Mouse (Mus musculus) embryonic facial prominence, embryonic 10.5 days (tissue): Measurements from ENCODE around the gene Vmn2r24. TPM values are rescaled to one million over a fixed set of nuclear protein-coding genes. Genes with fewer than 3 reads are reported as not detected.
"Not testable (repeated sequence)": the region's sequence is repeated elsewhere in the genome, so short reads cannot be mapped to it uniquely, and the experiment has no call there.

ENCODE experiments used
- DNase-seq: peaks from one replicate; pipeline ENCODE4 v3.0.0-alpha.2; 2017; ENCODE audit warnings: low spot score
- H3K27ac ChIP-seq: fragments of 300-500 bp; sonication (generic); replicated peaks from 2 replicates; pipeline ENCODE4 v1.5.1; 2016; ENCODE audit warnings: mild to moderate bottlenecking
- H3K27me3 ChIP-seq: fragments of 300-500 bp; sonication (generic); replicated peaks from 2 replicates; pipeline ENCODE4 v1.6.1; 2016; ENCODE audit warnings: low read depth, mild to moderate bottlenecking; ENCODE audit not compliant: poor library complexity, severe bottlenecking
- H3K36me3 ChIP-seq: fragments of 300-500 bp; sonication (generic); replicated peaks from 2 replicates; pipeline ENCODE4 v1.6.1; 2016; ENCODE audit warnings: mild to moderate bottlenecking, moderate library complexity
- H3K4me1 ChIP-seq: fragments of 300-500 bp; sonication (generic); 2 replicates; pipeline ENCODE4 v1.6.1; 2016
- H3K4me3 ChIP-seq: fragments of 300-500 bp; sonication (generic); 2 replicates; pipeline ENCODE4 v1.5.1; 2016; ENCODE audit warnings: mild to moderate bottlenecking, moderate library complexity
- H3K9me3 ChIP-seq: fragments of 300-500 bp; sonication (generic); 2 replicates; pipeline ENCODE4 v1.6.1; 2016; ENCODE audit warnings: mild to moderate bottlenecking
- WGBS: fragments of 180-500 bp; shearing (Covaris S2); methylation state at CpG from one replicate; pipeline ENCODE4 v1.1.7; 2016; 5-methylcytosine and 5-hydroxymethylcytosine counted together
- polyA plus RNA-seq: library from polyadenylated mRNA; unstranded; fragments of >200 nt; fragmentation: Nextera tagmentation; extraction: Ambion mirVana; gene quantifications from 2 replicates; pipeline ENCODE4 v1.2.1, GENCODE M21; 2016

Gene Vmn2r24
- polyA plus RNA-seq, result not detected in 2 replicates

GRCm38 (mm10) chr6:123778579-123778978, at the start of gene Vmn2r24:
Vmn2r24 (plus strand) TSS chr6:123778879.
- H3K4me3 ChIP-seq, result no peak within 1 kb of the TSS
- H3K27me3 ChIP-seq, result no peaks in the 10 kb centered on the region
- no peak within 1 kb of the TSS for H3K27ac ChIP-seq
- H3K36me3 ChIP-seq, result no peaks in the 10 kb centered on the region
- 76% methylated on average over 1 of the region's 1 CpGs for WGBS
- H3K4me1 ChIP-seq, result no peaks in the 10 kb centered on the region
- no peaks in the 10 kb centered on the region for H3K9me3 ChIP-seq
- DNase-seq, result no peak

DNA sequence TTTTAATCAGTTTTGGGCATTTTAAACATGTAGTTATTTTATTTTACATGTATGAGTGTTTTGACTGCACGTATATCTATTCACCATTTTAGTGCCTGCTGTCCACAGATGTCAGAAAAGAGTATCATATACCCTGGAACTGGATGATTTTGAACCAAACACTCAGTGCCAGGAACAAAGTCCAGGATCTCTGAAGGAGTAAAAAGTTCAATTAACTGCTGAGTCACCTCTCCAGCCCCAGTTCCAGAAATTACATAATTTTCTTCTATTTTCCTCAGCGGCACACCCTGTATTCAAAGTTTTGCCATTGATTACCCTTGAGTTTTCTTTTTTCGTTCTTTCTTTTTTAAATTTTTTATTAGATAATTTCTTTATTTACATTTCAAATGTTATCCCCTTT, 8.6 kb upstream of the Vmn2r24 start:
- no peak overlapping the region for H3K4me3 ChIP-seq
- H3K36me3 ChIP-seq, result no peaks in the 10 kb centered on the region
- H3K27ac ChIP-seq, result no peak overlapping the region
- no peaks in the 10 kb centered on the region for H3K9me3 ChIP-seq
- no peaks in the 10 kb centered on the region for H3K4me1 ChIP-seq
- no peak for DNase-seq
- H3K27me3 ChIP-seq, result no peaks in the 10 kb centered on the region
- WGBS, result 88% methylated on average over 3 of the region's 3 CpGs

- Histone ChIP-seq H3K4me1 (no peaks in the 10 kb centered on the region), H3K9me3 (no peaks in the 10 kb centered on the region), H3K36me3 (no peaks in the 10 kb centered on the region), H3K4me3 (no peak overlapping the region), H3K27ac (no peak overlapping the region), H3K27me3 (no peaks in the 10 kb centered on the region)
- no peak for DNase-seq
- WGBS, result 70% methylated on average over 2 of the region's 2 CpGs
Measured at GRCm38 (mm10) chr6:123784857-123785256, 6.2 kb downstream of the Vmn2r24 start.

GRCm38 (mm10) chr6:123793746-123794145, 15.1 kb downstream of the Vmn2r24 start:
- Histone ChIP-seq H3K4me3 (no peak overlapping the region), H3K9me3 (0 out of 2 replicates have a peak, but pooled peaks cover 3% of the 10 kb centered on the region), H3K36me3 (no peaks in the 10 kb centered on the region), H3K27me3 (no peaks in the 10 kb centered on the region), H3K4me1 (no peaks in the 10 kb centered on the region), H3K27ac (no peak overlapping the region)
- WGBS, result 28% methylated on average over 9 of the region's 9 CpGs
- no peak for DNase-seq

- not testable (repeated sequence) for H3K36me3 ChIP-seq, H3K4me1 ChIP-seq, DNase-seq, H3K27me3 ChIP-seq, H3K27ac ChIP-seq, H3K4me3 ChIP-seq, H3K9me3 ChIP-seq
Measured at GRCm38 (mm10) chr6:123810291-123810690, 31.6 kb downstream of the Vmn2r24 start.

DNA sequence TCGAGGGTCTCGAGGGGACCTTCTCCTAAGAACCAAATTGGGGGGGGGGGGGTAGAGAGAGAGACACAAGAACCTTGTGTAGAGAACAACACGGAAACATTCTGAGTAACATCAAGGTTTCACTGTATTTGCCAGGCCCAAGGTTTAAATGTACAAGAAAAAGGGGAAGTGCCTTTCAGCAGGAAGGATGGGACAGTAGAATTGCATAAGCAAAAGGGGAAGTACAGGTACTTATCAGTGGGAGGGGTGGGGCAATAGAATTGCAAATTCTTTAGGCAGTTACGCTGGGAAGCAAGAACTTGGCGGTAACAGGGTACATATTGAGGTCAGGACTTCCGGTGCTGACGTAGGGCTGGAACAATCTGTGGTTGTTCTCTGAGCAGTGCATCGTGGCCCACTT, 41.3 kb downstream of the Vmn2r24 start:
- no peaks in the 10 kb centered on the region for H3K4me1 ChIP-seq
- H3K9me3 ChIP-seq, result peaks cover 2% of the 10 kb centered on the region; the same call in 1 of the 2 replicates
- no peak overlapping the region for H3K4me3 ChIP-seq
- no peak for DNase-seq
- WGBS, result 81% methylated on average over 8 of the region's 8 CpGs
- no peaks in the 10 kb centered on the region for H3K36me3 ChIP-seq
- no peaks in the 10 kb centered on the region for H3K27me3 ChIP-seq
- H3K27ac ChIP-seq, result no peak overlapping the region

DNA sequence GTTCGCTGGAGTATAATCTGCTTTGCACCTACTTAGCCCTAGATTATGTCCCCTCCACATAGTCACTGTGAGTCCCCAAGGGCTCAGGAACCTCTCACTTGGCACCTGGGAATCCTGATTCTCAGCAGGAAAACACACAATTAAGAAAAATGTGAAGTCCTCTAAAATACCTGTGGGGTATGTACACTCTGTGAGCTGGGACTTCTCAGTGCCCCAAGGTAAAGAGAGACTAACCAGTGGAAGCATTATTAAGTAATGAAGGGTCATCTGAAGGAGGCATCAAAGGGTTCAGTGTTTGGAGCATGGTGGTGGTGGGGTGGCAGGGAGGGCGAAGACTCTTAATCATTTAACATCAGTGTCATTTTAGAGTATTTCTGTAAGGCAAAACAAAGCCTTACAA, 74.7 kb downstream of the Vmn2r24 start, which contains the start of gene Vmn2r25:
Gene Vmn2r25 (minus strand): TSS at position 101 of the 400 bp plus-strand sequence.
- 77% methylated on average over 2 of the region's 2 CpGs for WGBS
- H3K27me3 ChIP-seq, result not testable (repeated sequence)

More for the DNA sequence above, 74.7 kb downstream of the Vmn2r24 start, which contains the start of gene Vmn2r25:
- not testable (repeated sequence) for H3K9me3 ChIP-seq, DNase-seq, H3K27ac ChIP-seq, H3K4me1 ChIP-seq, H3K36me3 ChIP-seq, H3K4me3 ChIP-seq

Other genes starting within 250 kb of the Vmn2r24 start
- not detected in 2 replicates for gene Vmn2r21, start 245.5 kb upstream of the Vmn2r24 start, polyA plus RNA-seq
- gene Vmn2r22, start 128.2 kb upstream of the Vmn2r24 start, polyA plus RNA-seq, result not detected in 2 replicates
- not detected in 2 replicates for gene Vmn2r23, start 76.2 kb upstream of the Vmn2r24 start, polyA plus RNA-seq
- gene Vmn2r25, start 74.6 kb downstream of the Vmn2r24 start, polyA plus RNA-seq, result not detected in 2 replicates
- not detected in 2 replicates for gene Vmn2r26, start 245.7 kb downstream of the Vmn2r24 start, polyA plus RNA-seq